Mouse (Mus musculus): ENCODE data around the gene Txlng.
"Not testable (repeated sequence)": the region's sequence is repeated elsewhere in the genome, so short reads cannot be mapped to it uniquely, and the experiment has no call there.

Gene Txlng

DNA sequence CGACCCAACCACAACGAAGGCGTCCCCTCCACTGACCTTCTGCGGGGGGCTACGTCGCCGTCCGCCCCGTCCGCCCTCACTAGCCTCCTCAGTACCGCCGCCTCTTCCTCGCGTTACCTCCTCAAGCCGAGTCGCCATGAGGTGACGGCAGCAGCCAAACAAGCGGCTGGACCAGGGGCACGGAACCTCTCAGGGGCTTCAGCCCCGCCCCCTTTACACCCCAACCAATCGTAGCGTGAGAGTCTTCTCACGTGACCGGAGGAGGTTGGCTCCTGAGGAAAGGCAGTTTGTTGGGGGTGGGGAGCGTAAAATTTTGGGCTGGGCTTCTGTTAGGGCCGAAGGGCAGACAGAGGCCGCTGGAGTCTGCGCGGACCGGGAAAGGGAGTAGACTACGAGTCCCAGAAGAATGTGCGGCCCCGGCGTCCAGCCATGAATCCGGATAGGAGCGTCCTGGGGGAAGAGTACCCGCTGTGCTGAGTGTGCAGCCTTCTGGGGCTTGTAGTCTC is at the start of gene Txlng:
Txlng (minus strand) TSS at position 252 of the 506 bp plus-strand sequence.
- in situ Hi-C loops (cut with MboI, MseI) = loop anchor here in 1 of 2 experiments (10.0 kb wide), 1 partner anchor 426 kb away; no protein-coding TSS in a partner anchor

DNA sequence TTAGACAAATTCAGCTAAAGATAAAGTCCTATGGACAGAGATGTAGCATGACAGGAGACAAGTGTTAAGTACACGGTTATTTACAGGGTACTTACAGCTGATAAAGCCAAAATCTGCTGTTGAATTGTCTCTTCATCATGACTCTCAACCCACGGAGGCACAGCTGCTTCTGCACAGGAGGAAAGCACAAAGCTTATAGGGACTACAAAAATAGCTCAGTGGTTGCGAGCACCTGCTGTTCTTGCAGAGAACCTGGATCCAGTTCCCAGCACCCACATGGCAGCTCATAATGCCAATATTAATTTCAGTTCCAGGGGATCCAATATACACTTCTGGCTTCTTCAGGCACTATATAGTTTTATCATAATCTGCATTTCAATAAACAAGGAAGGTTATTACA is 49.0 kb upstream of the Txlng start:
- in situ Hi-C loops (cut with MboI, MseI) = no loop called here

DNA sequence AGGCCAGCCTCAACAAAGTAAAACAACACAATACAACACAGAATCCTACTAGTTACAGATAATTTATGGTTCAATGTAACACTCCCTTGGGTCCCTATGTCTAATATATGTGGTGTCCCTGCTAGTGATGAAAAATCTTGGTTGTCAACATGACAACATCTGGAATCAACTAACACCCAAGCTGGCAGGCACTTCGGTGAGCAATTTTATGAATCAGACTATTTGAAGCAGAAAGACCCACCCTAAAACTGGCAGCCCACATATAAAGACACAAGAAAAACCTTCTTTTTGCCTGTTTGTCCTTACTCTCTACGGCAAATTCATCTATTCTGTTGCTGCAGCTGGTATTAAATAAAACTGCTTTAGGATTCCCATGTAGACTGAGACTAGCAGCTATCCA is 44.5 kb upstream of the Txlng start:
- in situ Hi-C loops (cut with MboI, MseI) = loop anchor here in 1 of 2 experiments (25.0 kb wide), 1 partner anchor 861 kb away; no protein-coding TSS in a partner anchor

DNA sequence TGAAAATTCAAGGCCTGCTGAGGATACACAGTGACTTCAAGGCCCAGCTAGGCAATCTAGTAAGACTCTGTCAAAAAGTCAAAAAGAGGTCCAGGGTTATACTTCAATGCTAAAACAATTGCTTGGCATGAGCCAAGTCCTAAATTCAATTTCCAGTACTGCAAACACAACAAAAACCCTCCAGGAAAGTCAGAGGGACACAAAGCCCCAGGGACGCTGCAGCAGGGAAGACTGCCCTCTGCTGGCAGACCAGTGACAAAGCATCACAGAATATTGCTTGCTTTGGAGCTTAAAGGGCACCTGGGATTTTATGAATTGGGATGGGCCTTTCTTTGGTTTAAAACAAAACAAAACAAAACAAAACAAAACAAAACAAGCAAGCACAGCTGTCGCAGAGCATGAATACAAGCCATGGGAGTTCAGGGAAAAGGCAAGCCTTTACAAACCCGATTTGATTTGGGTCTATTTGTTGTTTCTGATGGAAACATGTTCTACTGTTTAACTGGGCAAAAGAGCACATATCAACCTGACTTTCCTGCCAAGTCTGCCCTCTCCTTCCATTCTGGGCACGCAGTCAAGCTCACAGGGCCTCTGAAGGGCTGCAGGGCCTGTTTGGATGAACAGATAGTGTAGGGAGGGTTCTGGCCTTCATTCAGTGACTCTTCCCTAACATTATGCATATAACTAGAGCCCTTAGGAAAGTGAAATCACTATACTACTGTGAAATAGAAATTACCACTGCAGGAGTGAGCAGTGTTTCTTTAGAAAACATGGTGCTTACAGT is 42.7 kb upstream of the Txlng start:
- in situ Hi-C loops (cut with MboI, MseI) = loop anchor here in 1 of 2 experiments (25.0 kb wide), 1 partner anchor 860 kb away; no protein-coding TSS in a partner anchor

DNA sequence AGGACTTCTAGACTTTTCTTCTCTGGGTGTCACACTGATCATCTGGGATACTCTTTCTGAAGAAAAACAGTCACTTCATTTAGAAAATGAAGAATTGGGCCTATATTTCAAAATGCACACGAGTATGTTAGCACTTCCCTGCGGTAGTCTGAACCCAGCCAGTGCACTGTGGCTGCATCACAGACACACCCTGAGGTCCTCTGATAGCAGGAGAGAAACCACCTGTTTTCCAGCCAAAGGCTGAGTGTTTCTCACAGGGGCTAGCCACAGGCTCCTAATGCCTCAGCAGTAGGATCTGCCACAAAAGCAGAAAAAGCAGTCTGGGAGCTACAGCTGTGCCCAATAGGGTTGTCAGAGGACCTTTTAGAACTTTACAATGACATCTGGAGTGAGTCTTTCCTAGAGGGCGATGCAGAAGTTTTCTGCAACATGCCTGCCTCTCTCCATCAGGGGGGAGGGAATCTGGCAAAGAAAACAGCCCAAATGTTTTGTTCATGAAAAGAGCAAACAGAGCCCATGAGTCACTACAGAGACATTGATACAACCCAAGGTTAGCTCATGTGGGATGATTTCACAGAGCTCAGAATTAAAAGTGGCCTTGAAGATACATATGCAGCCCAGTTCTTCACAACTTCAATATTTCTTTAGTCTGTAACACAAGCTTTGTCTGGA is 39.2 kb upstream of the Txlng start:
- in situ Hi-C loops (cut with MboI, MseI) = loop anchor here in 1 of 2 experiments (25.0 kb wide), 1 partner anchor 856 kb away; no protein-coding TSS in a partner anchor

DNA sequence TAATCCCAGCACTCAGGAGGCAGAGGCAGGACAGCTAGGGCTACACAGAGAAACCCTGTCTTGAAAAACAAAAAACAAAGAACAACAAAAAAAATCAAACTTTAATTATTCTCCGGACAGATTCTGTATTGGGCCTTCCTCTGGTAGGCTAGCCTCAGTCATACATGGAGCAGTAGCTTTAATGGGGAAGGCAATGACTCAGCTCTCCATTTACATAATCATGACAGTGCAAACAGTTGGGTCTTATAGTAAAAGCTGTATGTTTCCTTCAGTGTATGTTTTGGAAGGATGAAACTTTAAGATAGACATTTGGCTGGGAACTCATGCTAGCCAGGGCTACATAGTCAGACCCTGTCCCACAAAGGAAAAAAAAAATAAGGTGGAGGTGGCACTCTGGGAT is 19.4 kb upstream of the Txlng start:
- in situ Hi-C loops (cut with MboI, MseI) = no loop called here

DNA sequence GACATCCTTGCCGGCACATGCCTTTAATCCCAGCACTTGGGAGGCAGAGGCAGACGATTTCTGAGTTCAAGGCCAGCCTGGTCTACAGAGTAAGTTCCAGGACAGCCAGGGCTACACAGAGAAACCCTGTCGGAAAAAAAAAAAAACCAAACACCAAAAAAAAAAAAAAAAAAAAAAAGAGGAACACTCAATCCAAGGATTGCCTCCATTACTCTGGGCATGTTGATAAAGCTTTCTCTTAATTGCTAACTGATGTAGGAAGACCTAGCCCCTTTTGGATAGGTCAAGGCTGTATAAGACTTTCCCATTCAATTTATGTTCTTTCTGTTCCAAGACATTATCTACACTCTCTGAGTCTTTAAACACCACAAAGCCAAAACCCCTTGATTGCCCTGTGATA is 16.3 kb upstream of the Txlng start:
- in situ Hi-C loops (cut with MboI, MseI) = no loop called here

DNA sequence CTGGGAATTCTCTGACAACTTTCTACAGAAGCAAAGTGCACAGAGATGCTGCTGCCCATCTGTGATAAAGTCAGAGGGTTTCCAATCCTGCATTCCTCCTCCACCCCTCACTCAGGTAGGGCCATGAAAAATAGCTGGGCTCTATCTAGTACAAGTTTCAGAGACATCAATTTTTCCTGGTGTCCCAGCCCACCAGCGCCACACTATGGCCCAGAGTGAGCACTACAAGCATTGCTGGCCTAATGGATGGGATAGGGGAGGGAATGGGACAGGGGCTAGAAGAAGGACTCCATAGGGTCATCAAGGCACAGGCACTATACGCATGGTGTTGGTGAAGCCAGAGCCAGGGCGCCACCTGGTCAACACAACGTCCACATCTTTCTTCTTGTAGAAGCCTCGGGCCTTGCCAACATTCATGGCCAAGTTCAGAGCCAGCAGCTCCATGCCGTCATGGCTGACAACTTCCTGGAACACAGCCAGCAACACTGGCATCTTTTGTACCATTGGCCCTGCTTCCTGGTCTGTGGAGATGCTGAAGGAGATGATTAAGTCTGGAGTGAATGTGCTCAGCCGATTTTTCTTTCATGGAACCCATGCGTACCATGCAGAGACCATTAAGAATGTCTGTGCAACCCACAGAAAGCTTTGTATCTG is 15.3 kb upstream of the Txlng start:
- in situ Hi-C loops (cut with MboI, MseI) = no loop called here

DNA sequence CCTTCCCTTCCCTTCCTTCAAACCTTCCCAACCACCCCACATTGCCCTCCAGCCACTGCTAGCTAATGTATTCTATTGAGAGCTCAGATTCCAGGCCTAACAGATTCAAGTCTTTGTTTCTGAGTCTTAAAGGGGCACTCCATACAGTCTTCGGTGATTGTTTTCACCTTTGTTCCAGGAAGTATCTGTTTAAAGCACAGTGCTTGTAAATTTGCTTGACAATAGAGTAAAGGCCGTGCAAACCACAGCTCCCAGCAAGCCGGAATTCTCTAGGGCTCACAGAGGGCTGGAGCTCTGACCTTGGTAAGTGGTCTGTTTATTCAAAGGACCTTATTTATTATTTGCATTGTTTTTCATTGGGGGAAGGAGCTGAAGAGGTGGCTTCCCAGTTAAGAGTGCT is 2.8 kb upstream of the Txlng start:
- in situ Hi-C loops (cut with MboI, MseI) = no loop called here

DNA sequence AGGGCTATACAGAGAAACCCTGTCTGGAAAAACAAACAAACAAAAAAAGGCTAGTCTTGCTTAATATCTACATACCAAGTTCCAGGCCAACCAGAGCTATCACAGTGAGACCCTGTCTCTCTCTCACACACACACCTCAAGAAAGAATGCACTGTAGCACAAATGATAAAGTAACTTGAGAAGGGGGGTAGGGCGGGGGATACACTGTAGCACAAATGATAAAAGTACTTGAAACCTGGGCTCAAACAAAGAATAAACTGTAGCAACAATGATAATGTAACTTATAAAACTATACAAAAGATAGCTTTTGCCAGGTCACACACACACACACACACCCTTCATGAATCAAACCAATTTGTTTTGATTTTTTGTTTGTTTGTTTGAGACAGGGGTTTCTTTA is 2.3 kb upstream of the Txlng start:
- in situ Hi-C loops (cut with MboI, MseI) = no loop called here

DNA sequence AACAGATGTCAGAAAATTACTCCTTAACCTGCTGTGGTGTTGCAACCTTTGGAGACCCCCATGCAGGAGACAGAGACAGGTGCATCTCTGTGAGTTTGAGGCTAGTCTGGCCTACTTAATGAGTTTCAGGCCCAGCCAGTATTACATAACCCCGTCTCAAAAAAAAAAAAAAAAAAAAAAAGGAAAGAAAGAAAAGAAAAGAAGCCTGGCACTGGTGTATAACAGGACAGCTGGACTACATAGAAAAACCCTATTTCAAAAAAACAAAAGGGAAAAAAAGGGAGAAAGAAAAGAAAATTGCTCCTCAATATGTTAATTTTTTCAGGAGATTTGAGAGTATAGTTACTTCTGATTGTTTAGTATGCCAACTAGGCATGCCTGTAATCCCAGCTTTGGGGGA is 1.8 kb upstream of the Txlng start:
- in situ Hi-C loops (cut with MboI, MseI) = no loop called here

DNA sequence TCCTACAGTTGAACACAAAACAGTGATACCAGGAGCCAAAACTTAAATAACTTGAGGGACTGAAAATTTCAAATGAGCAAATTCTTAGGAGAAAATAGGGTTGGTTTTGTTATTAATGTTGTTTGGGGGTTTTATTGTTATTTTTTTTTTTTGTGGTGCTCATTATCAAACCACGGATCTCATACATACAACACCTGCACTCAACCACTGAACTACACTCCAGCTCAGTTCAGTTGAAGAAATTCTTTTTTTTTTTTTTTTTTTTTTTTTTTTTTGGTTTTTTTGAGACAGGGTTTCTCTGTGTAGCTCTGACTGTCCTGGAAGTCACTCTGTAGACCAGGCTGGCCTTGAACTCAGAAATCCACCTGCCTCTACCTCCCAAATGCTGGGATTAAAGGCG is 1.1 kb upstream of the Txlng start:
- in situ Hi-C loops (cut with MboI, MseI) = not testable (repeated sequence)

DNA sequence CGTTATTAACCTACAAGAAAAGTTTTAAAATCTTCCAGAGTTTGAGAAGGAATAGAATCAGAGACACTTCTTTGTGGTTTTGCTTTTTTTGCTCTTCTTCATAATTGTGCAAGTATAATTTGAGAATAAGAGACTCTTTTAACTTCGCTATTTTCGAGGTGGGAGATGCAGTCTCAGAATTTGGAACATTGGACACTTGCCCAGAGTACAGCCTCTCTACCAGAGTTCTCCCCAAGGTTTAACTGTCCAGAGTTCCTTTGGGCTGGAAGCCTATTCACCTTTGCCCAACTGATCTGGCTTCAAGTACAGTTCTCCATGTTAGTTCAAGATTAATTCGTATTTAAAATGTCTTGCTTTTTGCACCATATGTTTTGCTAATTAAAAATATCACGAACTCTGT is 487 bp upstream of the Txlng start:
- in situ Hi-C loops (cut with MboI, MseI) = loop anchor here in 1 of 2 experiments (10.0 kb wide), 1 partner anchor 425 kb away; no protein-coding TSS in a partner anchor

DNA sequence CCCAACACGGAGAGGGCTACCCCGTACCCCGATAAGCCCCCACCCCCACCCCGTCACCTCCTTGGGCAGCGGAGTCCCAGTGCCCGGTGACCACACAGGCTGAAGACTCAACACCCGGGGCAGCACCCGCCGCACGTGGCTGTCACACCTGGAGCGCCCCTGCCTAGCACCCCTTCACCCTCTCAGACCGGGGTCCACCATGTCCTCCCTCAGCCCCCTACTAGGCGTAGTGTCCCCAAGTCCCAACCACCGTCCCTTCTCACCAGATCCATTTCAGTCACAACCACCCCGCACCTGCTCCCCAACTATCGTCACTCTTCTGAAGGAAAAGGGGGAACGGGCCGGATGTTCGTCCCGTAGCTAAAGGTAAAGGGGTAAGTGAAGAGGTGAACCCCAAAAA is 471 bp downstream of the Txlng start:
- in situ Hi-C loops (cut with MboI, MseI) = loop anchor here in 1 of 2 experiments (10.0 kb wide), 1 partner anchor 426 kb away; no protein-coding TSS in a partner anchor

DNA sequence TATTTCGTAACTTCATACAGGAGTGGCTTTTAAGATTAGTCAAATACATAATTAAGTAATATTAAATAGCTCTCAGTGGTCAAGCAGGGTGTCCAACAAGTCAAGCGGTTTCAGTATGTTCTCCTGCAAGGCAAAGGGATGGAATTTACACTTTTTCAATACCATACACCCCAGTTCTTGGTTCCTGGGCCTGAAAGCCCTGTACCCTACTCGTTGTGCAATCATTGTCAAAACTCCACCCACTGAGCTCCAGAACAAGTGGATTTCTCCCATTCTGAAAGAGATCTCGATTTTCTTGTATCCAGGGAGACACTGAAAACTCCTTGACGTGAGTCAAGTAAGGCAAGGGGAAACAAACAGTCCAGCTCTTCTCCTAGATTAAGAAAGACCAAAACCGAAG is 1.2 kb downstream of the Txlng start:
- in situ Hi-C loops (cut with MboI, MseI) = loop anchor here in 1 of 2 experiments (10.0 kb wide), 1 partner anchor 427 kb away; no protein-coding TSS in a partner anchor

DNA sequence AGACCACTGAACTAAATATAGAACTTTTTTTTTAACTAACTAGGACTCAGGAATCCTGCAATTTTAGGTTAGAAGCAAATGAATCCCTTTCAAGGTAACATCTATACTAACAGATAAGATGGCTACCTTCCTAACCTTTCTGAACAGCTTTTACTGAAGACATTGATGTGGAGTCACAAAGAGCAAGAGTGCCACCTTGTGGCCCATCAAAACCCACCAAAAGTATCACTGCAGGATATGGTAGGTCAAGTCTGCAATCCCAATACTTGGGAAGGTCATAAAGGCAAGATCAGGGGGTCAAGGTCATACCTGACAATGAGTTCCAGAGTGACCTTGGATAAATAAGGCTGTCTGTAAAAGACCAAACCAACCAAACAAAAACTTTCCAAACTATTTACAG is 28.9 kb downstream of the Txlng start:
- in situ Hi-C loops (cut with MboI, MseI) = no loop called here

DNA sequence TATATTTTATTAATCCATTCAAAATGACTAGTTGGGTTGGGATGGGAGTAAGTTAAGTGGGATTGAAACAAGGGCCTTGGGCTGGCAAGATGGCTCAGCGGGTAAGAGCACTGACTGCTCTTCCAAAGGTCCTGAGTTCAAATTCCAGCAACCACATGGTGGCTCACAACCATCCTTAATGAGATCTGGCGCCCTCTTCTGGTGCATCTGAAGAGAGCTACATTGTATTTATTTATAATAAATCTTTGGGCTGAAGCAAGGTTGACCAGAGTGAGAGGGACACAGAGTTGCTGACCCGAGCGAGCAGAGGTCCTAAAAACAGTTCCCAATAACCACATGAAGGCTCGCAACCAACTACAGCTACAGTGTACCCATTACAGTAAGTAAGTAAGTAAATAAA is 37.9 kb downstream of the Txlng start:
- in situ Hi-C loops (cut with MboI, MseI) = not testable (repeated sequence)

DNA sequence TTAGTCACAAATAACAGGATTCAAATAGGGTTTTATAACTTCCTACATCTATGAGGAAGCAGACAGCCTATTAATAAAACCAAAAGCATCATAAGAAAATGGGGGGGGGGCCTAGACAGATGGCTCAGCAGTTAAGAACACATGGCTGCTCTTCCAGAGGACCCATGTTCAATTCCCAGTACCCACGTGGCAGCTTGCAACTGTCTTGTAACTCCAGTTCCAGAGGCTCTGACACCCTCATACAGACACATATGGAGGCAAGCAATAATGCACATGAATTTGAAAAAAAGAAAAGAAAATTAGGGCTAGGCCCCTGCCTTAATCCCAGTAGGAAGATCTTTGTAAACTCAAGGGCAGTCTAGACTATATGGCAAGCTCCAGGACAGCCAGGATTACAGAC is 40.9 kb downstream of the Txlng start:
- in situ Hi-C loops (cut with MboI, MseI) = no loop called here

DNA sequence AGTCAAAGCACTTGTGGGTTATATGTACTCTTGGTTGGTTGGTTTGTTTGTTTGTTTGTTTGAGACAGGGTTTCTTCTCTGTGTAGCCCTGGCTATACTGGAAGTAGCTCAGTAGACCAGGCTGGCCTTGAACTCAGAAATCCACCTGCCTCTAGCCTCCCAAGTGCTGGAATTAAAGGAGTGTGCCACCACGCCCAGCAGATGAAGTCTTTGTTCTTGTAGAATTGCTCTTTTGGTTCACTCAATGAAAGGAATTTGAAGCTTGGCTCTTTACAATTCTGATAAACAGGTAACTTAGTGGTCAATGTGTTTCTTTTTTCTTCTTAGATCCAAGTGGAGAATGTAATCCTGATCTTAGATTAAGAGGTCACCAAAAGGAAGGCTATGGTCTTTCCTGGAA is 58.5 kb downstream of the Txlng start:
- in situ Hi-C loops (cut with MboI, MseI) = no loop called here

DNA sequence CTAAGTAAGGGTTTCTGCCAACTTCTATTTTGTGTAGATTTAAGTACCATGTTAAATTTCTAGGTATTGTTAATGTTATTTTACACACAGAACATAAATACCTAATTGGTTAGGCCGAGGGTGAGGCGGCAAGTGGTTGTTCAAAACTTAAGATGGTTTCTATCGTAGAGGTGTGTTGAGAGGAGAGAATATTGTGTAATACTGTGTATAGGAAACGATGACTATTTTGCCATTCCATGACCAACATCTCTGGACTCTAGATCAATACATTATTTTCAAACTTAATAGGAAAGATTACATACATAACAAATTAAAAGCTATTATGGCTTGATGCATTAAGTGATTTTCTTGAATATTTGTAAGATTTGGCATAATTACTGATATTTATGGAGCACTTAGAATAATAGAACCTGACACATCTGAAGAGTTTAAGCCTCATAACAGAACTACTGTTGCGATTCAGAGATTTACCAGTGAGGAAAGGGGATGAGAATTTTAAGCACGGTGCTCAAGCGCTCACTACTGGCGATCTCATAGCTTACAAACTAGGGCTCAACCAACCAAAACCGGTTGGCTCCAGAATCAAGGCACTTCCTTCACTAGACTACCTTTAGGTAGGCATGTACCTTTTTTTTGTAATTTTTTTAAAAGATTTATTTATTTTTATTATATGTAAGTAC is 67.4 kb downstream of the Txlng start:
- in situ Hi-C loops (cut with MboI, MseI) = no loop called here

DNA sequence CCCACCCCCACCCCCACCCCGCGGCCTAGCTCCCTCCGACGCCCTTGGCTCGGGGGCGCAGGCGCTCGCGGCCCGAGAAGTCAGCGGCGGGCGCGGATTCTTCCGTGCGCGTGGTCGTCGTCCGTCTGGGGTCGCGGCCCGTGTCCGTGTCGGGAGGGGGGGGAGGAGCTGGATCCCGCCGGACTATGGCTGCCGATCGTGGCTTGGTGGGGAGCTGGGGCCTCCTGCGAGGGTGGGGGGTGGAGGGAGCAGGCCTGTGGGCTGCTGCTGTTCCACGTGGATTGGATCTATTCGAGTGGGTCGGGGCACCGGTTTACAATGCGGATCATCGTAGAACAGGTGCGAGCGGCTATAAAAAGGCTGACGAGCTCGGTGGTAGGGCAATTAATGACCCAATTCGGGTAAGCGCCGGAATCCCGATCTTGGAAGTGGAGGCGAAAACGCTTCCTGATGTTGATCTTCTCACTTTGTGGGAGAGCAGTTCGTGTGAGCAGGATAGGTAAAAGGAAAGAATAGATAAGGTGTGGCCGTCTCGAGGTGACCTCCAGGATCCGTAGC is 68.2 kb downstream of the Txlng start:
- in situ Hi-C loops (cut with MboI, MseI) = no loop called here

Measured in T-helper 17 cell (primary cell).